Mouse (Mus musculus): ENCODE results near the gene Galt. TPM values are rescaled to one million over a fixed set of nuclear protein-coding genes. Genes with fewer than 3 reads are reported as not detected.
A peak's percentile ranks its signal among the peaks of the same experiment; 100 is the strongest.

Galt gene
- 40.4 and 41.5 TPM in 2 replicates for polyA plus RNA-seq (2016; fragmentation: Nextera tagmentation; extraction: Ambion mirVana)

DNA sequence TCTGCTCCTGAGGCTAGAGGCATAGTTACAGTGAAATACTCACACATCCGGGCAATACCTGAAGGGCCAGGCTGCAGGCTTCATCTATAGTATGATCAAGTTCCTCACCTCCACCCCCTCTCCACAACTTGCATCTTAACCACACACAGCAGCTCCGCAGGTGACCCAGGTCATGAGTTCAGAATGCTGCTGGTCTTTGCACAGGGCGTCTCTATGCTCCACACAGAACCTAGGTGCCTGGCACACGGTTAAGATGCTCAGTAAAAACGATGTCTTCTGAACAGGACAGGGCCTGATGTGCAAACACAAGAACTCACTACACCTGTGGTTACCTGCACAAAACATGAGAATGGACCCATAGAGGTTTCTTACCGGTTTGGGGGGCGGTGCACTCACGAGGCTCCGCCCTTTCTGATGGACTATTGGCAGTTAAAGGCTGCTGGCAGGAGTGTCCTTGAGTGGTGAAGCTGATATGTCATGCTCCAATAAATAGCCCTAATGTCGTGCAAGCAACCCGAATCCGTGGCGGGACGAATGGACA is at the start of gene Galt:
Galt (plus strand) TSS at position 432 of the 541 bp plus-strand sequence.
- ATAC-seq (ENCODE audit: insufficient number of reproducible peaks, insufficient read depth, low FRiP score, low TSS enrichment), result peak; percentile 30
- Histone ChIP-seq H3K36me3 (peaks cover 8% of the 10 kb centered on the region; the same call in 1 of the 2 replicates), H3K27me3 (no peaks in the 10 kb centered on the region), H3K4me3 (peak within 1 kb of the TSS; percentile 63), H3K9me3 (no peaks in the 10 kb centered on the region), H3K4me1 (peaks cover 12% of the 10 kb centered on the region), H3K27ac (peak within 1 kb of the TSS; percentile 81), H3K4me2 (replicated peaks) (peak within 1 kb of the TSS; percentile 78), H3K9ac (peak within 1 kb of the TSS; percentile 73)
- WGBS, result 14% methylated on average over 14 of the region's 14 CpGs

DNA sequence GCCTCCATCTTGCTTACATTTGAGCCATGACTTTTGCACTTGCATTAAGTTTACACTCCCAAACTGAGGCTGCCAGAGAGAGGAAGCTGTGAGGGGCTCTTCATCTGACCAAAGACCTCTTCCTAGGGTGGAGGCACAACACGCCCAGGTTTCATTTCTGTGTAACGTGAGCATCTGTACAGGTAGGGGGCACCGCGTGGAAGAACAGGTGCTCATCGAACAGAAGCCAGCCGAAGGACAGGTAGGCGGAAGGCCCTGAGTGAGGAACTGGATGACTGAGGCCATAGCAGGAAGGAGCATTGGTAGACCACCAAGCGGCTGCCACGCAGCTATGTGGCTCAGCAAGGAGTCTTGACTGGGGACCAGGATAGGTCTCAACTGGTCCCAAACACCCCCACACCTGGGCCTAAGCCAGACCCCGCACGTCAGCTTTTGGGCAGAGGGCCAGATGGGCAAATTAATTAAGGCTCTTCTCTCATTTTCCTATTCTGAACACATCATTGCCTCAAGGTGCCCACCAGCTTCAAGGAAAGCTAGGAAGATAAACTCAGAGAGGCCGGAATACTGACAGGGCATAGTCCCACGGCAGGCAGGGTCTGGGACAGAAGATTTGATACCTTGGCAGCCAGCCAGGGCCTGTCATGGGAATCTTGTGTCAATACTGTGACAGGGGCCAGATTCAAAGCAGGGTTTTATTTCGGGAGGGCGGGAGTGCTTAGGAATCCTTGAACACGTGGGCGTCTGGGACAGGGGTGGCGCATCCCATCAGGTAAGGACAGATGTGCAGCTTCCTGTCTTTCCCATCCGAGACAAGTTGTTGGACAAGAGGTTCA is 48.9 kb upstream of the Galt start:
- Histone ChIP-seq H3K27ac (no peak overlapping the region), H3K4me2 (replicated peaks) (no peak overlapping the region), H3K4me1 (peaks cover 39% of the 10 kb centered on the region), H3K9ac (no peak overlapping the region), H3K27me3 (no peaks in the 10 kb centered on the region), H3K4me3 (no peak overlapping the region), H3K9me3 (no peaks in the 10 kb centered on the region), H3K36me3 (peaks cover 4% of the 10 kb centered on the region; the same call in 1 of the 2 replicates)
- ATAC-seq (ENCODE audit: insufficient number of reproducible peaks, insufficient read depth, low FRiP score, low TSS enrichment), result 0 out of 2 replicates have a peak, but pooled peaks have one; percentile 23
- whole genome bisulfite sequencing, result 64% methylated on average over 19 of the region's 19 CpGs

- H3K9me3 ChIP-seq, result no peaks in the 10 kb centered on the region
- peak; percentile 23; the same call in 1 of the 2 replicates for ATAC-seq (ENCODE audit: insufficient number of reproducible peaks, insufficient read depth, low FRiP score, low TSS enrichment)
- no peak overlapping the region for H3K4me3 ChIP-seq
- no peak overlapping the region for H3K9ac ChIP-seq
- H3K4me1 ChIP-seq, result peaks cover 48% of the 10 kb centered on the region
- H3K36me3 ChIP-seq, result peaks cover 13% of the 10 kb centered on the region
- 4% methylated on average over 13 of the region's 13 CpGs for whole genome bisulfite sequencing
- H3K27ac ChIP-seq, result no peak overlapping the region
- H3K27me3 ChIP-seq, result no peaks in the 10 kb centered on the region
- H3K4me2 ChIP-seq (replicated peaks), result peak overlapping the region; percentile 24
Measured at GRCm38 (mm10) chr4:41707011-41707535, 48.0 kb upstream of the Galt start.

- Histone ChIP-seq H3K4me2 (replicated peaks) (no peak overlapping the region), H3K27ac (no peak overlapping the region), H3K36me3 (peaks cover 16% of the 10 kb centered on the region), H3K4me3 (no peak overlapping the region), H3K9me3 (no peaks in the 10 kb centered on the region), H3K4me1 (peaks cover 57% of the 10 kb centered on the region), H3K27me3 (no peaks in the 10 kb centered on the region), H3K9ac (no peak overlapping the region)
- ATAC-seq (ENCODE audit: insufficient number of reproducible peaks, insufficient read depth, low FRiP score, low TSS enrichment), result no peak
- WGBS, result 37% methylated on average over 8 of the region's 8 CpGs
Measured at GRCm38 (mm10) chr4:41708192-41708745, 46.8 kb upstream of the Galt start.

DNA sequence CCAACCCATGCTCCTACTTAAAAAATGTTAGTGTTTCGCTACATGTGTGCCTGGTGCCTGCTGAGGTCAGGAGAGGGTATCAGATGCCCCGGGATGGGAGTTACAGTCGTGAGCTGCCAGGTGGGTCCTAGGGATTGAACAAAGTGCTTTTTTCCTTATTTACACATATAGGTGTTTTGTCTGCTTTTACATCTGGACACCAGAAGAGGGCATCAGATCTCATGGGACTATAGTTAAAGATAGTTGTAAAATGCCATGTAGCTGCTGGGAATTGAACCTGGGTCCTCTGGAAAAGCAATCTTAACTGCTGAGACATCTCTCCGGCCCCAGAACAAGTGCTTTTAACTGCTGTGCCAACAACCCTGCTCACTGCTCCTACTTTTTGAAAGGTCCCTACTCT is 44.8 kb upstream of the Galt start:
- H3K4me1 ChIP-seq, result peaks cover 44% of the 10 kb centered on the region
- ATAC-seq (ENCODE audit: insufficient number of reproducible peaks, insufficient read depth, low FRiP score, low TSS enrichment), result no peak
- H3K4me3 ChIP-seq, result no peak overlapping the region
- no peak overlapping the region for H3K9ac ChIP-seq
- WGBS, result 72% methylated on average over 4 of the region's 4 CpGs
- H3K4me2 ChIP-seq (replicated peaks), result no peak overlapping the region
- peaks cover 16% of the 10 kb centered on the region for H3K36me3 ChIP-seq
- no peaks in the 10 kb centered on the region for H3K27me3 ChIP-seq
- no peak overlapping the region for H3K27ac ChIP-seq
- H3K9me3 ChIP-seq, result no peaks in the 10 kb centered on the region

DNA sequence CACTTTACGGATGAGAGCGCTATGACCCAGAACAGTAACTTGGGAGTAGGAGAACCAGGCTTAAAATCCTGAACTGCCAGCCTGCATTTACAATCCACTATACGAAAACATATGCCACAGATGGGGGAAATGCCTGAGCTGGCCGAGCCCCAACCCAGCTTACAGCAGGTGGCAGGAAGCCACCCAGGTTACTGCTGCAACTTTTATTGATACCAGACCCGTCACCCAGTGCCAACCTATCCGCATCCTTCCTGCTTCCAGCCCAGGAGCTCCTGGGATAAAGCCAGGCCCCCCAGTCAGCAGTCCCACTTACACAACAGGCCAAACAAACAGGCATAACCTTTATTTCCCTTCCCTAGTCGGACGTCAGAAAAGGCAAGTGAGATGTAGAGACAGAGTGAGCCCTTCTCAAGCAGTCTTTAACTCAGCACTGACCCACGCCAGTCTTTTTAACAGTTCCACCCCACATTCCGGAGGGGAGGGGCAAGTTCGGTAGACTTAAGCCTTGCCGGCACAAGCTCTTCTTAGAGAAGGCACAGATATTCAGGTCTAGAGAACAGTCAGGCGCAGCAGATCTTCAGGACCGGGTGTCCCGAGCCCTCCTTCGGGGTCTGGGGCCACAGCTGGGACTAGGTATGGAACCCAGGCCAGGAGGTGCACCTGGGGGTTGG is 43.2 kb upstream of the Galt start:
- Histone ChIP-seq H3K9me3 (no peaks in the 10 kb centered on the region), H3K4me3 (peak overlapping the region; percentile 82), H3K36me3 (peaks cover 24% of the 10 kb centered on the region), H3K27ac (peak overlapping the region; percentile 46; the same call in 1 of the 2 replicates), H3K4me1 (peaks cover 43% of the 10 kb centered on the region), H3K9ac (peak overlapping the region; percentile 91), H3K27me3 (no peaks in the 10 kb centered on the region), H3K4me2 (replicated peaks) (peak overlapping the region; percentile 83)
- WGBS, result 79% methylated on average over 16 of the region's 16 CpGs
- ATAC-seq (ENCODE audit: insufficient number of reproducible peaks, insufficient read depth, low FRiP score, low TSS enrichment), result no peak

- peaks cover 42% of the 10 kb centered on the region for H3K4me1 ChIP-seq
- no peaks in the 10 kb centered on the region for H3K9me3 ChIP-seq
- ATAC-seq (ENCODE audit: insufficient number of reproducible peaks, insufficient read depth, low FRiP score, low TSS enrichment), result 0 out of 2 replicates have a peak, but pooled peaks have one; percentile 1
- H3K36me3 ChIP-seq, result peaks cover 31% of the 10 kb centered on the region
- H3K27me3 ChIP-seq, result no peaks in the 10 kb centered on the region
- H3K9ac ChIP-seq, result peak overlapping the region; percentile 91
- peak overlapping the region; percentile 82 for H3K4me3 ChIP-seq
- peak overlapping the region; percentile 83 for H3K4me2 ChIP-seq (replicated peaks)
- 43% methylated on average over 31 of the region's 31 CpGs for WGBS
- H3K27ac ChIP-seq, result peak overlapping the region; percentile 77
Measured at GRCm38 (mm10) chr4:41712421-41713196, 42.4 kb upstream of the Galt start.

DNA sequence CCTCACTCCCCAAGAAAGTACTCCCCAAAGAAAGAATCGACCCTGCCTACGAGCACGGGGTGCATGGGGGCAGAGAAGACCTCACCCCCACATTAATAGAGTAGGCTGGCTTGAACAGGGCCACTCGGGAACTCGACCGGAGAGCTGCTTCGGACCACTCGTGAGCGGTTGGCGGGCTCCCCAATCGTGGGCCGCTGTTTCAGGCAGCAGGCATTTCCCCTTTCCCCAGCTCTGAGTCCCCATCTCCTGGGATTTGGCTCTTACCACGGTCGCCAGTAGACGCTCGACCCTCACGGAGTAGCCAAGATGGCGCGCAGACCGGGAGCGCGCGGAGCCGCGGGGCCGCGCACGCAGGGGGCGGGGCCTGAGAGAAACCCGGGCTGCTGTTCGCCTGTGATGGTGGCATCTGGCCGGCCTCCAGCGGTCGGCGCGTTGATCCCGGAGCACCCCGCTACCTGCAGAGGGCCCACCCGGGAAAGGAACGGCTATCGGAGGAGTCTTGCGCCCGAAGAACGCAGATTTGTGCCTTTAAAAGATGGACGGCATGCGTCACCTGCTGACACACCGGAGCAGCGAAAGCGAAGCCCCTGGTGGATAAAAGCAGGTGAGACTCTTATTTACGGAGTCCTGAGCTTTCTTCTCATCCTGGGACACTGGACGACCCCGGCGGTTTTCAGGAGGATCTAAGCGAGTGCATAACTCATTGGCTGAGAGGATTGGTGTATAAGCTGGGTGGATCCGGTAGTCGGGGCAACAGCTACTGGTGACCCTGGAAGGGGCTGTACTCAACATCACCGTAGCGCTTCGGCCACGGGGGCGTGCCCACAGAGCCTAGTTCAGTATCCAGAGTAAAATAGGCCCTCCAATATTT is 41.6 kb upstream of the Galt start, which contains the start of gene Rpp25l:
Rpp25l (minus strand) TSS at position 338 of the 871 bp plus-strand sequence.
- peak within 1 kb of the TSS; percentile 91 for H3K9ac ChIP-seq
- H3K27me3 ChIP-seq, result no peaks in the 10 kb centered on the region
- peak within 1 kb of the TSS; percentile 83 for H3K4me2 ChIP-seq (replicated peaks)
- peak; percentile 24; the same call in 1 of the 2 replicates for ATAC-seq (ENCODE audit: insufficient number of reproducible peaks, insufficient read depth, low FRiP score, low TSS enrichment)
- H3K27ac ChIP-seq, result peak within 1 kb of the TSS; percentile 77
- peaks cover 32% of the 10 kb centered on the region for H3K36me3 ChIP-seq
- H3K4me3 ChIP-seq, result peak within 1 kb of the TSS; percentile 82
- H3K4me1 ChIP-seq, result peaks cover 35% of the 10 kb centered on the region
- no peaks in the 10 kb centered on the region for H3K9me3 ChIP-seq
- 1% methylated on average over 60 of the region's 61 CpGs for WGBS

GRCm38 (mm10) chr4:41714276-41714675 is 40.8 kb upstream of the Galt start:
- Histone ChIP-seq H3K4me1 (peaks cover 35% of the 10 kb centered on the region), H3K27me3 (no peaks in the 10 kb centered on the region), H3K4me3 (peak overlapping the region; percentile 82; the same call in 1 of the 2 replicates), H3K9me3 (no peaks in the 10 kb centered on the region), H3K27ac (no peak overlapping the region), H3K9ac (0 out of 2 replicates have a peak overlapping the region, but pooled peaks have one; percentile 91), H3K4me2 (replicated peaks) (peak overlapping the region; percentile 83), H3K36me3 (peaks cover 40% of the 10 kb centered on the region)
- ATAC-seq (ENCODE audit: insufficient number of reproducible peaks, insufficient read depth, low FRiP score, low TSS enrichment), result no peak
- WGBS, result 21% methylated on average over 8 of the region's 8 CpGs

GRCm38 (mm10) chr4:41715082-41715481 is 39.9 kb upstream of the Galt start:
- peaks cover 47% of the 10 kb centered on the region for H3K36me3 ChIP-seq
- no peak overlapping the region for H3K4me3 ChIP-seq
- H3K27me3 ChIP-seq, result no peaks in the 10 kb centered on the region
- peaks cover 35% of the 10 kb centered on the region for H3K4me1 ChIP-seq
- no peak overlapping the region for H3K9ac ChIP-seq
- H3K4me2 ChIP-seq (replicated peaks), result no peak overlapping the region
- no peaks in the 10 kb centered on the region for H3K9me3 ChIP-seq
- ATAC-seq (ENCODE audit: insufficient number of reproducible peaks, insufficient read depth, low FRiP score, low TSS enrichment), result no peak
- WGBS, result 82% methylated on average over 8 of the region's 8 CpGs
- no peak overlapping the region for H3K27ac ChIP-seq
